Mouse (Mus musculus): Measurements from ENCODE around the gene BC005537.

The BC005537 gene

DNA sequence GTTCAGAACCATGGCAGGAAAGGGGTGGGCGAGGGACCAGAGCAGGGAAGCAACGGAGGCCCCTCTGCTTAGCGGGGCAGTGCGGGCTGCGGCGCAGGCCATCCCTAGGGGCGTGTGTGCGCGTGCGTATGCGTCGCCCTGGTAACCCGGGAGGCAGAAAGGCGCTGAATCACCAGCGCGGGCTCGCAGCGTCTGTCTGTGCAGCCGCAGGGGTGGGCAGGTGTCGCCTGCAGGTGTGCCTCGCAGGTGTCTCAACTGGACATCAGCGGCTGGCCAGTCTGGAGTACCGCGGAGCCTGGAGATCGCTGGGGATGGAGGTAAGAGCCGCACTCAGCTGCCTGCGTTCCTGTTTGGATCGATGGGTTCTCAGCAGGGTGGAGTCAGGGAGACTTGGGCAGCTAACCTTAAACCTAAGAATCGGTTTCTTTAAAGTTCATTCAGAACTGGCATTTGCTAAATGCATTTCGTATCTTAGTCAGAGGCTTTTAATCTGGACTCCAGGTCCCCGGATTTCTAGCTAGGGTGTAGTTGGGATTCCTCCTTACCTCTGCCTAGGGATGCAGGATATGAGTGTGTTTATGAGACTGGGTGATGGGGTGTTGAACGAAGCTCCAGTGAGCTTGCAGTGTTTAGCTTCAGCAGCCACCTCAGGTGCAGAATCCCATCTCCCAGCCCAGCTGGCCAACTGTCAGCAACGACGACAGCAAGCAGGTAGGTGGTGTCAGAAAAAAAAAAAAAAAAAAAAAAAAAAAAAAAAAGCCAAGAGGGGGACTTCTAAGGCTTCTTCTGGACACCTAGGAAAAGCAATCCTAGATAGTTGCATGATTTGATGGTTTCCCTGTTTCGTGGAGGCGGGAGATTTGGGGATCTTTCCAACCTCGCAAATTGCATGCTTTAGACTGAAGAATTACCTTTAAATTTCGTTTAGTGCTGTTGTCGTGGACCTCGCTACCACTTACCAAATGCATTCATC is 43.8 kb downstream of the BC005537 start, which contains the start of gene D130043K22Rik:
D130043K22Rik (plus strand) TSS at position 153 of the 973 bp plus-strand sequence.
- peak; percentile 68 for DNase-seq (ENCODE audit: low spot score)

DNA sequence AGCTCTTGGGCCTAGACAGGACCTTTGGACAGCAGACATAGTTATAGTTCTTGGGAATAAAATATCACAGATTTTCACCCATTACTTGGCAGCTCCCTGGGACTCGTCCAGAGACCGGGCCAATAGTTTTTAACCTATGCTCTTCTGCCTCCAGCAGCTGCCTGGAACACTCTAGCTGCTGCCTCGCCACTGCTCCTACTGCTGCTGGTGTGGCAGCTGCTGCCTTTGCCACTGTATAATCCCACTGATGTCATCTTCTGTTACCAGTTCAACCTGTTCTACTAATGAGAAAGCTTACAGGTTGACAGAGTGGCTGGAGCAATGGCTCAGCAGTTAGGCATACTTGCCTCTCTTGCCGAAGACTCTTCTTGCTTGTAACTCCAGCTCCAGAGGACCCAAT is 47.9 kb downstream of the BC005537 start:
- DNase-seq (ENCODE audit: low spot score): no peak

DNA sequence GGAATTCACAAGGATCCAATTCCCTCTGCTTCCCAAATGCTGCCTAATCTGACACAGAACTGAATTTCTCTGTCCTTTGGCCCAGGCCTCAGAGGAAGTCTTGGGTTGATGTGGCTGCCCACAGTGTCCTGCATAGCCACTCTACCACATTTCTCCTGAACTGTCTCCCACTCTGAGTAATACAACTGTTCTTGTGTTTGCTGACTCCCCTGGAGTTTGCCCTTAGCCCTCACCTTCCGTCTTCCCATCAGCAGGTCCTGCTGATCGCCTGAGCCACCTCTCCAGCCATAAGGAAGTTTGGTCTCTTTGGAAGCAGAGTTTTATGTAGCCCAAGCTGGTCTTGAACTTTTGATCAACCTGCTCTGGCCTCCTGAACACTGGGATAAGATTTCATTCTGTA is 50.5 kb downstream of the BC005537 start:
- no peak for DNase-seq (ENCODE audit: low spot score)

DNA sequence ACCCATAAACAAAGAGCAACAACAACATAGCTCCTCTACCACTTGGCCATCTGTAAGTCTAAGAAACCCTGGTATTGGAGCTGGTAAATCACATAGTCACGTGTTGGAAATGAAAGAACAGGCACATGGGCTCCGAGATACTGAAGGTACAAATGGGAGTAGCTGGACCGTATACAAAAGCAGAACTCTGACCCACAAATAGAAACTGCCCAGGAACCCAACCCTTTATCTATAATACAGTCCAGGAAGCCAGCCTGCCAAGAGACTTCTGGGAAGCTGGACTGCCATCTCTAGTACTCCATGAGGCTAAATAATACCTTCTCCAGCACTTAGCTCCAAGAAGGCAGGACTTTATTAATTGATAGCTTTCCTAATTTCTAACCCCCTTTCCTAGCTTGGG is 51.1 kb downstream of the BC005537 start:
- no peak for DNase-seq (ENCODE audit: low spot score)

DNA sequence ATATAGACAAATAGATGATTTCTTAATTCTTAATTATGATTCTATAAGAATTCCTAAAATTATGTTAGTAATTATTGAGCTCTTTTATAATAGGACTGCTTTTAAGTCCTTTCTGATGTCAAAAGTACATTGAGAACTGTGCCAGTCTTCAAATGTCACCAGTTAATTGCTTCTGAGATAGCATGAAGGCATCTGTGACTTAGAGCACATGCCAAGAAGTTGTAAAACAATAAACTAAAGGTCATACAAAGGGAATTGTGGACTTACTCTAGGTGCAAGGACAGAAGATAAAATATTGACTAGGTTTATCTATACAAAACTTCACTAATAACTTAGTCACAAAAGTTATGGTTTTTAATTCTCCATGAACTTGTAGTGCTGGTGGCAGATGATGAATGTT is 57.7 kb downstream of the BC005537 start:
- no peak for DNase-seq (ENCODE audit: low spot score)

DNA sequence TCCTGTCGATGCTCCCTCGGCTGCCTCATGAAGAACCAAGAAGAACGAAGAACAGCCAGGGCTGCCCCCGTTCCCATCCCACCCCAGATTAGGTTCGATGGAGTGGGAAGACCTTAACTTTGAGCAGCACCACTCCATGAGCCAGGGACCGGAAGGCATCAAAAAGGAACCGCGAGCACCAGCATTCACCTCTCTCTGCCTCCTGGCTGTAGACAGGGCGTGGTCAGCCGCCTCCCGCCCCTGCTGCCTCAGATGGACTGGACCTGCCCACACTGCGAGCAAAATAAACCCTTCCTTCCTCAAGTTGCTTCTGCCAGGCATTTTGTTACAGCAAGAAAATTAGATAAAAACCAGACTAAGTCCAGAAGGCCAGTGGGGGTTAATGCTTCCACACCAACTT is 59.6 kb downstream of the BC005537 start:
- DNase-seq (ENCODE audit: low spot score): no peak

- DNase-seq (ENCODE audit: low spot score): no peak
These were observed 60.6 kb downstream of the BC005537 start for GRCm38 (mm10) chr13:24862021-24862420.

GRCm38 (mm10) chr13:24862520-24862919 is 61.1 kb downstream of the BC005537 start:
- peak; percentile 79 for DNase-seq (ENCODE audit: low spot score)

All from testis, postnatal 10 days (tissue).